ENCODE assay signal across 8 mouse cellular contexts in genomic region chr10:127340577-127341359, GRCm38 (mm10). TPM values are rescaled to one million over a fixed set of nuclear protein-coding genes. Genes with fewer than 3 reads are reported as not detected.
DNase-seq lines count a peak whose midpoint lies in the region; ATAC-seq and TF ChIP-seq lines count a peak whose summit lies in the region.

No protein-coding gene starts in this region.

- peak overlapping the region; percentile 33 for H3K9ac ChIP-seq in embryonic facial prominence, embryonic 15.5 days
- peak overlapping the region; percentile 28; the same call in 1 of the 2 replicates for H3K9ac ChIP-seq in intestine, postnatal 0 days (ENCODE audit: low read depth, low read length)
- 0 out of 2 replicates have a peak overlapping the region, but pooled peaks have one; percentile 4 for H3K9ac ChIP-seq in neural tube, embryonic 15.5 days (replicated peaks)

- H3K4me3 ChIP-seq in embryonic facial prominence, embryonic 15.5 days (replicated peaks): peak overlapping the region; percentile 56
- peak overlapping the region; percentile 50 for H3K4me3 ChIP-seq in intestine, postnatal 0 days (ENCODE audit: low read depth, low read length)
- H3K4me3 ChIP-seq in neural tube, embryonic 15.5 days (replicated peaks): peak overlapping the region; percentile 39

- peak overlapping the region; percentile 96 for H3K27ac ChIP-seq in embryonic facial prominence, embryonic 15.5 days (replicated peaks)
- peak overlapping the region; percentile 78 for H3K27ac ChIP-seq in intestine, postnatal 0 days (ENCODE audit: low read depth, low read length)
- H3K27ac ChIP-seq in neural tube, embryonic 15.5 days (replicated peaks): peak overlapping the region; percentile 72

- no peaks in the 10 kb centered on the region for H3K9me3 ChIP-seq in embryonic facial prominence, embryonic 15.5 days (replicated peaks)
- H3K9me3 ChIP-seq in intestine, postnatal 0 days (ENCODE audit: control insufficient read depth): no peaks in the 10 kb centered on the region
- H3K9me3 ChIP-seq in neural tube, embryonic 15.5 days (replicated peaks): no peaks in the 10 kb centered on the region

- peaks cover 15% of the 10 kb centered on the region; the same call in 1 of the 2 replicates for H3K36me3 ChIP-seq in embryonic facial prominence, embryonic 15.5 days
- H3K36me3 ChIP-seq in intestine, postnatal 0 days (ENCODE audit: control insufficient read depth, insufficient read depth): no peaks in the 10 kb centered on the region
- H3K36me3 ChIP-seq in neural tube, embryonic 15.5 days: no peaks in the 10 kb centered on the region

- under 1% methylated on average over 27 of the region's 27 CpGs for WGBS in embryonic facial prominence, embryonic 15.5 days
- 3% methylated on average over 27 of the region's 27 CpGs for WGBS in intestine, postnatal 0 days
- WGBS in neural tube, embryonic 15.5 days: 1% methylated on average over 27 of the region's 27 CpGs

- no peak for ATAC-seq in embryonic facial prominence, embryonic 15.5 days (ENCODE audit: insufficient number of reproducible peaks, low FRiP score, low TSS enrichment, low read depth)
- no peak for ATAC-seq in intestine, postnatal 0 days
- ATAC-seq in neural tube, embryonic 15.5 days (ENCODE audit: low FRiP score): no peak

- H3K4me1 ChIP-seq in embryonic facial prominence, embryonic 15.5 days: peaks cover 31% of the 10 kb centered on the region
- H3K4me1 ChIP-seq in intestine, postnatal 0 days (replicated peaks; ENCODE audit: control insufficient read depth, insufficient read depth, low read length): peaks cover 6% of the 10 kb centered on the region; the same call in 1 of the 2 replicates
- peaks cover 38% of the 10 kb centered on the region for H3K4me1 ChIP-seq in neural tube, embryonic 15.5 days

- no peaks in the 10 kb centered on the region for H3K27me3 ChIP-seq in embryonic facial prominence, embryonic 15.5 days
- peaks cover 22% of the 10 kb centered on the region; the same call in 1 of the 2 replicates for H3K27me3 ChIP-seq in intestine, postnatal 0 days (replicated peaks; ENCODE audit: control insufficient read depth, insufficient read depth, low read length)
- peaks cover 32% of the 10 kb centered on the region for H3K27me3 ChIP-seq in neural tube, embryonic 15.5 days (replicated peaks)

- peak overlapping the region; percentile 93 for H3K4me2 ChIP-seq in embryonic facial prominence, embryonic 15.5 days (replicated peaks)
- H3K4me2 ChIP-seq in intestine, postnatal 0 days (replicated peaks; ENCODE audit: low read depth): peak overlapping the region; percentile 80
- peak overlapping the region; percentile 67 for H3K4me2 ChIP-seq in neural tube, embryonic 15.5 days

- 0 out of 2 replicates have a peak, but pooled peaks have one; percentile 12 for TF ChIP-seq CTCF in intestine, postnatal 0 days (IDR thresholded peaks at IDR 0.05; ENCODE audit: low read depth)

- peak; percentile 52 for DNase-seq in lung, postnatal 10 days
- DNase-seq in lung, postnatal 14 days: no peak
- DNase-seq in thymus, postnatal 14 days: no peak
- no peak for DNase-seq in urinary bladder, postnatal 36 days (ENCODE audit: low spot score in 2 of 2)
- DNase-seq in layer of hippocampus, adult 9-10 months (ENCODE audit: low spot score): no peak

RNA-seq across cellular contexts. Expression of gene Gli1, which starts 1.0 kb away (rescaled TPM):
- 15.7 and 16.1 TPM in 2 replicates for polyA plus RNA-seq in embryonic facial prominence, embryonic 15.5 days (2015; fragmentation: Nextera tagmentation; extraction: Ambion mirVana)
- polyA plus RNA-seq in intestine, postnatal 0 days (2015; fragmentation: Nextera tagmentation; extraction: Ambion mirVana): 2.0 TPM in 2 replicates
- polyA plus RNA-seq in neural tube, embryonic 15.5 days (2015; fragmentation: Nextera tagmentation; extraction: Ambion mirVana): 1.8 and 2.7 TPM in 2 replicates

RNA-seq across cellular contexts. Expression of gene Inhbe, which starts 13.4 kb away (rescaled TPM):
- 0.05 and 0.07 TPM in 2 replicates for polyA plus RNA-seq in embryonic facial prominence, embryonic 15.5 days (2015; fragmentation: Nextera tagmentation; extraction: Ambion mirVana)
- 0.04 TPM in 1 of 2 replicates, not detected in the other for polyA plus RNA-seq in intestine, postnatal 0 days (2015; fragmentation: Nextera tagmentation; extraction: Ambion mirVana)
- polyA plus RNA-seq in neural tube, embryonic 15.5 days (2015; fragmentation: Nextera tagmentation; extraction: Ambion mirVana): 0.03 TPM in 1 of 2 replicates, not detected in the other

RNA-seq across cellular contexts. Expression of gene Arhgap9, which starts 19.0 kb away (rescaled TPM):
- 5.1 and 5.2 TPM in 2 replicates for polyA plus RNA-seq in embryonic facial prominence, embryonic 15.5 days (2015; fragmentation: Nextera tagmentation; extraction: Ambion mirVana)
- 9.5 and 12.0 TPM in 2 replicates for polyA plus RNA-seq in intestine, postnatal 0 days (2015; fragmentation: Nextera tagmentation; extraction: Ambion mirVana)
- polyA plus RNA-seq in neural tube, embryonic 15.5 days (2015; fragmentation: Nextera tagmentation; extraction: Ambion mirVana): 0.88 and 13.1 TPM in 2 replicates

RNA-seq across cellular contexts. Expression of gene Mars, which starts 29.2 kb away (rescaled TPM):
- 101 and 105 TPM in 2 replicates for polyA plus RNA-seq in embryonic facial prominence, embryonic 15.5 days (2015; fragmentation: Nextera tagmentation; extraction: Ambion mirVana)
- 47.2 and 50.7 TPM in 2 replicates for polyA plus RNA-seq in intestine, postnatal 0 days (2015; fragmentation: Nextera tagmentation; extraction: Ambion mirVana)
- 108 and 115 TPM in 2 replicates for polyA plus RNA-seq in neural tube, embryonic 15.5 days (2015; fragmentation: Nextera tagmentation; extraction: Ambion mirVana)

RNA-seq across cellular contexts. Expression of gene Inhbc, which starts 29.5 kb away (rescaled TPM):
- 0.12 TPM in 1 of 2 replicates, not detected in the other for polyA plus RNA-seq in embryonic facial prominence, embryonic 15.5 days (2015; fragmentation: Nextera tagmentation; extraction: Ambion mirVana)
- not detected in 2 replicates for polyA plus RNA-seq in intestine, postnatal 0 days (2015; fragmentation: Nextera tagmentation; extraction: Ambion mirVana)
- not detected in 2 replicates for polyA plus RNA-seq in neural tube, embryonic 15.5 days (2015; fragmentation: Nextera tagmentation; extraction: Ambion mirVana)
